Mouse (Mus musculus) frontal cortex, adult 2 months (tissue): ENCODE data around the gene D330020A13Rik. TPM values are rescaled to one million over a fixed set of nuclear protein-coding genes. Genes with fewer than 3 reads are reported as not detected.

Source experiments
- DNase-seq, 2 experiments: peaks; one replicate each; pipeline ENCODE4 v3.0.0; 2022; ENCODE audit warnings: low spot score in 1 of 2; ENCODE audit errors: extremely low spot score in 1 of 2
- polyA plus RNA-seq: library from polyadenylated mRNA; depleted of rRNA; stranded (reverse); fragments of >200 nt; gene quantifications from 2 replicates; pipeline ENCODE4 v1.2.3, GENCODE M21; 2012; rRNA removed

The D330020A13Rik gene
- 0.10 and 0.11 TPM in 2 replicates for polyA plus RNA-seq

GRCm38 (mm10) chr6:120294056-120294784 is at the start of gene D330020A13Rik, which contains the start of gene B4galnt3:
Gene D330020A13Rik (plus strand): TSS chr6:120294364.
Gene B4galnt3 (minus strand): TSS chr6:120294559.
- peak in 1 of 2 experiments; percentile 63 for DNase-seq

- no peak for DNase-seq
Measured at GRCm38 (mm10) chr6:120246676-120247075, 47.5 kb upstream of the D330020A13Rik start.

- DNase-seq = no peak
Measured at GRCm38 (mm10) chr6:120249831-120250230, 44.3 kb upstream of the D330020A13Rik start.

GRCm38 (mm10) chr6:120251010-120251409 is 43.2 kb upstream of the D330020A13Rik start:
- no peak for DNase-seq

GRCm38 (mm10) chr6:120252741-120253140 is 41.4 kb upstream of the D330020A13Rik start:
- DNase-seq = no peak

- DNase-seq = no peak
Measured at GRCm38 (mm10) chr6:120254640-120255039, 39.5 kb upstream of the D330020A13Rik start.

- no peak for DNase-seq
Measured at GRCm38 (mm10) chr6:120255144-120255543, 39.0 kb upstream of the D330020A13Rik start.

GRCm38 (mm10) chr6:120255701-120256100 is 38.5 kb upstream of the D330020A13Rik start:
- peak; percentile 5 to 69 for DNase-seq

GRCm38 (mm10) chr6:120256431-120256935 is 37.7 kb upstream of the D330020A13Rik start:
- no peak for DNase-seq

- DNase-seq = no peak
Measured at GRCm38 (mm10) chr6:120259481-120259880, 34.7 kb upstream of the D330020A13Rik start.

GRCm38 (mm10) chr6:120262886-120263531 is 31.2 kb upstream of the D330020A13Rik start:
- DNase-seq = no peak

GRCm38 (mm10) chr6:120263608-120264007 is 30.6 kb upstream of the D330020A13Rik start:
- no peak for DNase-seq

- no peak for DNase-seq
Measured at GRCm38 (mm10) chr6:120264151-120264550, 30.0 kb upstream of the D330020A13Rik start.

GRCm38 (mm10) chr6:120274181-120274580 is 20.0 kb upstream of the D330020A13Rik start:
- DNase-seq = no peak

- no peak for DNase-seq
Measured at GRCm38 (mm10) chr6:120274887-120275286, 19.3 kb upstream of the D330020A13Rik start.

- peak in 1 of 2 experiments; percentile 19 for DNase-seq
Measured at GRCm38 (mm10) chr6:120275301-120275700, 18.9 kb upstream of the D330020A13Rik start.

GRCm38 (mm10) chr6:120276874-120277449 is 17.2 kb upstream of the D330020A13Rik start:
- DNase-seq = no peak

- no peak for DNase-seq
Measured at GRCm38 (mm10) chr6:120287279-120287678, 6.9 kb upstream of the D330020A13Rik start.

GRCm38 (mm10) chr6:120288541-120288940 is 5.6 kb upstream of the D330020A13Rik start:
- DNase-seq = no peak

GRCm38 (mm10) chr6:120289430-120289829 is 4.7 kb upstream of the D330020A13Rik start:
- no peak for DNase-seq

GRCm38 (mm10) chr6:120291396-120292009 is 2.7 kb upstream of the D330020A13Rik start:
- DNase-seq = no peak
